Mouse (Mus musculus): Measurements from ENCODE around the gene Myo1d.

Myo1d gene

GRCm38 (mm10) chr11:80778916-80779526, 804 bp downstream of the Myo1d start:
- no peak for DNase-seq

- DNase-seq, result no peak
Observed at GRCm38 (mm10) chr11:80778157-80778556, 1.7 kb downstream of the Myo1d start.

- DNase-seq, result no peak
Observed at GRCm38 (mm10) chr11:80777708-80778107, 2.1 kb downstream of the Myo1d start.

- DNase-seq, result no peak
Observed at GRCm38 (mm10) chr11:80775535-80775934, 4.3 kb downstream of the Myo1d start.

DNA sequence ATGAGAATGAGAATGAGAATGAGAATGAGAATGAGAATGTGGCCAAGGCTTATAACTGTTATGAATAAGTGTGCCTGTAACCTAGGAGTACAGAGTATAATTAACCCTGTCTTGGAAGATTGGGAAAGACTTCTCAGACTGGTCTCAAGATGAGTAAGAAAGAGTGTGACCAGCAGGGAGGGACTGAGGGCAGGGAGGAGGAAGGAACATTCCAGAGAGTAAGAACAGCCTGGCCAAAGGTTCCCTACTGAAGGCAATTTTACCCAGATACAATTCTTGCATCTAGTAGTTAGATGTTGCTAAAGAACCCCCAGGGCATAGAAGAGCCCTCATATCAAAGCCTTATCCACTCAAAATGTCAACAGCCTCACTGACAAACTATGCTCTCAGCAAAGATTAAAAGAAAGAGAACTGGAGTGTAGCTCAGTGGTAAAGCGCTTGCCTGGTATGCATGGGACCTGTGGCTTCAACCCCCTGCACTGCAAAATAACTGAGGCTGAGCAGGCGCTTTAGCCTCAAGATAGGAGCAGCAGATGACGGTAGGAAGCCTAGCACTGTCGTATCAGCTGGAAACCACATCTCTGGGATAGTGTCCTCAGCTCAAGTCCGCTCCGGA, 7.1 kb downstream of the Myo1d start:
- no peak for DNase-seq

- DNase-seq, result no peak
Observed at GRCm38 (mm10) chr11:80771596-80772250, 8.1 kb downstream of the Myo1d start.

- no peak for DNase-seq
Observed at GRCm38 (mm10) chr11:80771186-80771585, 8.6 kb downstream of the Myo1d start.

- DNase-seq, result no peak
Observed at GRCm38 (mm10) chr11:80767320-80767617, 12.6 kb downstream of the Myo1d start.

DNA sequence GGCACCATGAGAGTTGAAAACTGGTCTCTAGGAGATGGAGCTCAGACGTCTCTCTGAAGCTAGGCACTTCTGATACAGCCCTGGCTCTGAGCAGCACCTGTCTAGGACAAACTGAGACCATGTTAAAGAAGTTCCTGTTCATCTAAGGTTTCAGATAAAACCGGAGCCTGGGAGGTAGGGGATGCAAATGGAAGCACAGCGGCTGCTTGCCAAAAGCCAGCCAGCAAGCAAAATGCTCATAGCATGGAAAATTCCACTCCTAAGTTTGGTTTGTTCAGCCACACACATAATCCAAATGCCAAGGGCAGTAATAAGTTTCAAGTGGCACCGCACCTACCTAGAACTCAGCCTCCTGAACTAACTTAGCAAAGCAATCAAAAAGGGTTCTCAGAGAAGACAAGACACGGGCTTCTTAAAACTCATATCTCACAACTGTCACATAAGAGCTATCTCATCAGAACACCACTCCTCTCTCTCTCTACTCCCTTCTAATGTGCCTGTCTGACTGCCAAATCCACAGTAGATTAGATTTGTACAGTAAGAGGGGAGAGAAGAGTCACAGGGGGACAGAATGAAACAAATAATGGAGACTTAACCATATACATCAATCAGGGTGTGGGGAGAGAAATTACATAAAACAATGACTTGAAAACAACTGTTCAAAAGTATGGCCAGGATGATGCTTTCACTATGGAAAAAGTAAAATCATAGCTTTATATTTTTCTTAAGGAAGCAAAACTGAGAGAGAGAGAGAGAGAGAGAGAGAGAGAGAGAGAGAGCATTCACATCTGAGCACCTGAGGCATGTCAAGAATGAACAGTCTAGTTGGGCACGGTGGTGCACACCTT, 13.1 kb downstream of the Myo1d start:
- DNase-seq, result no peak

DNA sequence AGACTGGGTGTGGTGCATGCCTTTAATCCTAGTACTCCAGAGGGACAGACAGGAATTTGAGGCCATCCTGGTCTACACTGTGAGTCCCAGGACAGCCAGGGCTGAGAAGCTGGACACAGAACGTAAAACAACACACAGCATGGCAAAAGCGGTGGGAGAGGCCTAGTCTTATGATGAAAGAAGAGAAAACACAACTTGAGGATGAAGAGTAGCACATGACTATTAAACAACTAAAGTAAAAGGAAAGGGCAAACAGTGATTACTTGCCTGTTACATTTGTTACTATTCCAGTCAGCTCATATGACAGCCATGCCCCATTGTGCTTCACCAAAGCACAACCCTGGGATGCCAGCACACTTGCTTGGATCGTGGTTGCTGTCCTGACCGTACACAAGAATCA, 13.8 kb downstream of the Myo1d start:
- DNase-seq, result no peak

DNA sequence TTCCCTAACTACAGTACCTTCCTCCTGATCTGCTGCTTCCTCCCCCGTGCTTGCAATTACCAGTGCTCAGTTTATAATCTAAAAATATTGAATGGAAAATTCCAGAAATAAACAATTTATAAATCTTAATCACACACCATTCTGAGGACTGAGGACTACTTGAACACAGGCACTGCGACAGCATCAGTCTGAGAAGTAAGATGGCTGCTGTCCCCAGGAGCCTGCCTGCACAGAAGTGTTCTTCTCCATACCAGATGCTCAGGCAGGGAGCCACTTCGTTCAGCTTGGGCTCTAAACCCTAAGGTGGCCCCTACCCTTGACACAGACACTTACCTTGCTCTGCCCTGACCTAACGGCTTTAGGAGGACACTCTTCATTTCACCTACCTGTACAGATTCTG, 17.8 kb downstream of the Myo1d start:
- no peak for DNase-seq

- DNase-seq, result no peak
Observed at GRCm38 (mm10) chr11:80761285-80761974, 18.4 kb downstream of the Myo1d start.

- DNase-seq, result no peak
Observed at GRCm38 (mm10) chr11:80759023-80759422, 20.8 kb downstream of the Myo1d start.

DNA sequence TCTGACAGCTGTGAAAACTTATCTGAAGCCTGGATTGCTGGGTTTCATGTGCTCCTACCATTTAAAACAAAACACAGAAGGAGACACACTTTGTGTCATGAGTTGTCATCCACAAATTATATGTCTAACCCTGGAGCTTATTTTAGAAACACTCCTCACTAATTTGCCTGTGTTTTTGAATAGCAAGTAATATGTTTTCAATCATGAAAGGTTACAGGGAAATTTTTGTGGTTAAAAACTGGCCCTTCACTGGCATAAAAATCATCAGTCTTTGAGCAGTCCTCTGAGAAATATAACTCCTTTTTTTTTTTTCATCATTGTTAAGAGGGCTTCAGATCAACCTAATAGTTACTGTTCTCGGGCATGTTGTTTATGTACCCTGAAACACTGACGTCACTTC, 25.6 kb downstream of the Myo1d start:
- no peak for DNase-seq

- no peak for DNase-seq
Observed at GRCm38 (mm10) chr11:80751168-80751567, 28.7 kb downstream of the Myo1d start.

- DNase-seq, result no peak
Observed at GRCm38 (mm10) chr11:80749187-80749586, 30.6 kb downstream of the Myo1d start.

- no peak for DNase-seq
Observed at GRCm38 (mm10) chr11:80745426-80745825, 34.4 kb downstream of the Myo1d start.

GRCm38 (mm10) chr11:80743823-80744410, 35.9 kb downstream of the Myo1d start:
- no peak for DNase-seq

- DNase-seq, result no peak
Observed at GRCm38 (mm10) chr11:80742462-80742861, 37.4 kb downstream of the Myo1d start.

- no peak for DNase-seq
Observed at GRCm38 (mm10) chr11:80734771-80735170, 45.1 kb downstream of the Myo1d start.

GRCm38 (mm10) chr11:80724701-80725100, 55.1 kb downstream of the Myo1d start:
- DNase-seq, result no peak

DNA sequence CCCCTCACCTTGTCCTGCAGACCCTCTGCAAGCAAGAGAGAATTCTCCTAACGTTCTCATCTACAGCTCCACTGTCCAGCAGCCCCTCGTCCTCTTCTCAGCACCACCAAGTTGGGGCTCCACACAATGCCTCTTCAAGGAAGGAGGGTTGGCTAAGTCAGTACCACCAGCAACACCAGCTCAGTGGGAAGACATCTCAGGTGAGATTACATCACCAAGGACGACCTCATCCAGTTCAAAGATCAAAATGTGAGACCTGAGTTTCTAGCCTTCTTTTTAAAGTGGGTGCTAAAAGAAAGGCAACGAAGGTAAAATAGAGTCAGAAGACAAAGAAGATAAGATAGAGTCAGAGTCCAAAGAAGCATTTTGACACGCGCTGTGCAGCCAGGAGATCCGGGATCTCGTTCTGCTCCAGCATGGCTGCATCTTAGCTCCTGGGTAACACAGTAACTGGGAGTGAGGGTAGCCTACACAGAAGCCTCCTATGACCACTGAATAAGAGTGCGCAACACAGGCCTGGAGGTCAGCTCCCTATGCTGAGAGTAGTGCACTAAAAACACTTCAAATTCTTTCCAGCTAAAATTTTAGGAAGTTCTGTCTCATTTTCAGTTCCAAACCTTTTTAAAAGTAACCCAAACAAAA, 56.3 kb downstream of the Myo1d start:
- DNase-seq, result no peak
